Mouse (Mus musculus): ENCODE data around the gene Amigo3. TPM values are rescaled to one million over a fixed set of nuclear protein-coding genes. Genes with fewer than 3 reads are reported as not detected.

Amigo3 gene
- polyA plus RNA-seq, 1 experiment: 4.5 TPM

- no peaks in the 10 kb centered on the region for H3K27me3 ChIP-seq (ENCODE audit: control insufficient read depth, insufficient read depth, low read length)
- H3K27ac ChIP-seq (ENCODE audit: control insufficient read depth, insufficient read depth, low read length): no peak overlapping the region
- H3K4me3 ChIP-seq (ENCODE audit: control insufficient read depth, insufficient read depth, low read length): no peak overlapping the region
- TF ChIP-seq POLR2A (IDR thresholded peaks at IDR 0.05; ENCODE audit: control insufficient read depth, extremely low read depth, insufficient read depth, low read length, poor library complexity) (no peak), CTCF (IDR thresholded peaks at IDR 0.05; ENCODE audit: borderline replicate concordance, control insufficient read depth, extremely low read depth, insufficient read depth, low read length, poor library complexity) (no peak)
- 86% methylated on average over 4 of the region's 4 CpGs for WGBS
- H3K36me3 ChIP-seq (ENCODE audit: control insufficient read depth, insufficient read depth, low read length): peaks cover 11% of the 10 kb centered on the region
- DNase-seq: no peak
- H3K4me1 ChIP-seq (replicated peaks; ENCODE audit: control insufficient read depth, insufficient read depth, low read length): peaks cover 18% of the 10 kb centered on the region
These were observed 1.1 kb upstream of the Amigo3 start for GRCm38 (mm10) chr9:108051931-108052220.

GRCm38 (mm10) chr9:108052411-108052810 is 548 bp upstream of the Amigo3 start:
- H3K36me3 ChIP-seq (ENCODE audit: control insufficient read depth, insufficient read depth, low read length): peaks cover 11% of the 10 kb centered on the region
- TF ChIP-seq CTCF (IDR thresholded peaks at IDR 0.05; ENCODE audit: borderline replicate concordance, control insufficient read depth, extremely low read depth, insufficient read depth, low read length, poor library complexity): no peak
- no peak for TF ChIP-seq POLR2A (IDR thresholded peaks at IDR 0.05; ENCODE audit: control insufficient read depth, extremely low read depth, insufficient read depth, low read length, poor library complexity)
- no peak overlapping the region for H3K4me3 ChIP-seq (ENCODE audit: control insufficient read depth, insufficient read depth, low read length)
- H3K27ac ChIP-seq (ENCODE audit: control insufficient read depth, insufficient read depth, low read length): no peak overlapping the region
- H3K27me3 ChIP-seq (ENCODE audit: control insufficient read depth, insufficient read depth, low read length): no peaks in the 10 kb centered on the region
- WGBS: 77% methylated on average over 7 of the region's 7 CpGs
- peaks cover 18% of the 10 kb centered on the region for H3K4me1 ChIP-seq (replicated peaks; ENCODE audit: control insufficient read depth, insufficient read depth, low read length)
- no peak for DNase-seq

GRCm38 (mm10) chr9:108053665-108054225 is 786 bp downstream of the Amigo3 start:
- Histone ChIP-seq H3K36me3 (ENCODE audit: control insufficient read depth, insufficient read depth, low read length) (peaks cover 11% of the 10 kb centered on the region), H3K4me1 (replicated peaks; ENCODE audit: control insufficient read depth, insufficient read depth, low read length) (peaks cover 10% of the 10 kb centered on the region), H3K27ac (ENCODE audit: control insufficient read depth, insufficient read depth, low read length) (no peak overlapping the region), H3K27me3 (ENCODE audit: control insufficient read depth, insufficient read depth, low read length) (no peaks in the 10 kb centered on the region), H3K4me3 (ENCODE audit: control insufficient read depth, insufficient read depth, low read length) (no peak overlapping the region)
- 95% methylated on average over 15 of the region's 15 CpGs for WGBS
- no peak for TF ChIP-seq POLR2A (IDR thresholded peaks at IDR 0.05; ENCODE audit: control insufficient read depth, extremely low read depth, insufficient read depth, low read length, poor library complexity)
- no peak for TF ChIP-seq CTCF (IDR thresholded peaks at IDR 0.05; ENCODE audit: borderline replicate concordance, control insufficient read depth, extremely low read depth, insufficient read depth, low read length, poor library complexity)
- DNase-seq: no peak

GRCm38 (mm10) chr9:108054331-108055040 is 1.5 kb downstream of the Amigo3 start:
- Histone ChIP-seq H3K27me3 (ENCODE audit: control insufficient read depth, insufficient read depth, low read length) (no peaks in the 10 kb centered on the region), H3K36me3 (ENCODE audit: control insufficient read depth, insufficient read depth, low read length) (peaks cover 11% of the 10 kb centered on the region), H3K4me1 (replicated peaks; ENCODE audit: control insufficient read depth, insufficient read depth, low read length) (peaks cover 9% of the 10 kb centered on the region), H3K27ac (ENCODE audit: control insufficient read depth, insufficient read depth, low read length) (no peak overlapping the region), H3K4me3 (ENCODE audit: control insufficient read depth, insufficient read depth, low read length) (no peak overlapping the region)
- WGBS: 95% methylated on average over 22 of the region's 22 CpGs
- TF ChIP-seq CTCF (IDR thresholded peaks at IDR 0.05; ENCODE audit: borderline replicate concordance, control insufficient read depth, extremely low read depth, insufficient read depth, low read length, poor library complexity): no peak
- TF ChIP-seq POLR2A (IDR thresholded peaks at IDR 0.05; ENCODE audit: control insufficient read depth, extremely low read depth, insufficient read depth, low read length, poor library complexity): no peak
- no peak for DNase-seq

- Histone ChIP-seq H3K36me3 (ENCODE audit: control insufficient read depth, insufficient read depth, low read length) (peaks cover 11% of the 10 kb centered on the region), H3K27me3 (ENCODE audit: control insufficient read depth, insufficient read depth, low read length) (no peaks in the 10 kb centered on the region), H3K27ac (ENCODE audit: control insufficient read depth, insufficient read depth, low read length) (no peak overlapping the region), H3K4me1 (replicated peaks; ENCODE audit: control insufficient read depth, insufficient read depth, low read length) (peaks cover 4% of the 10 kb centered on the region), H3K4me3 (ENCODE audit: control insufficient read depth, insufficient read depth, low read length) (no peak overlapping the region)
- no peak for DNase-seq
- TF ChIP-seq CTCF (IDR thresholded peaks at IDR 0.05; ENCODE audit: borderline replicate concordance, control insufficient read depth, extremely low read depth, insufficient read depth, low read length, poor library complexity) (no peak), POLR2A (IDR thresholded peaks at IDR 0.05; ENCODE audit: control insufficient read depth, extremely low read depth, insufficient read depth, low read length, poor library complexity) (no peak)
- WGBS: 54% methylated on average over 1 of the region's 1 CpGs
These were observed 2.1 kb downstream of the Amigo3 start for GRCm38 (mm10) chr9:108055061-108055460.

- Histone ChIP-seq H3K4me1 (replicated peaks; ENCODE audit: control insufficient read depth, insufficient read depth, low read length) (peaks cover 4% of the 10 kb centered on the region), H3K27ac (ENCODE audit: control insufficient read depth, insufficient read depth, low read length) (no peak overlapping the region), H3K4me3 (ENCODE audit: control insufficient read depth, insufficient read depth, low read length) (no peak overlapping the region), H3K36me3 (ENCODE audit: control insufficient read depth, insufficient read depth, low read length) (peaks cover 11% of the 10 kb centered on the region), H3K27me3 (ENCODE audit: control insufficient read depth, insufficient read depth, low read length) (no peaks in the 10 kb centered on the region)
- DNase-seq: no peak
- TF ChIP-seq POLR2A (IDR thresholded peaks at IDR 0.05; ENCODE audit: control insufficient read depth, extremely low read depth, insufficient read depth, low read length, poor library complexity) (no peak), CTCF (IDR thresholded peaks at IDR 0.05; ENCODE audit: borderline replicate concordance, control insufficient read depth, extremely low read depth, insufficient read depth, low read length, poor library complexity) (no peak)
- WGBS: 97% methylated on average over 6 of the region's 6 CpGs
These were observed 2.8 kb downstream of the Amigo3 start for GRCm38 (mm10) chr9:108055661-108056237.
